Mouse (Mus musculus) thymus, postnatal 4 days (tissue): ENCODE measurements at regions not wholly inside any gene's neighbourhood (a gene's known extent, or its start where the extent isn't known, plus 50 kb on each side); places are given as distances from the start of the nearest gene placed in this dataset.

ENCODE experiments used
- DNase-seq: peaks from one replicate; pipeline ENCODE4 v3.0.0; 2021

GRCm38 (mm10) chr15:61582335-61582734, 659.5 kb upstream of the A1bg start:
- no peak for DNase-seq

DNA sequence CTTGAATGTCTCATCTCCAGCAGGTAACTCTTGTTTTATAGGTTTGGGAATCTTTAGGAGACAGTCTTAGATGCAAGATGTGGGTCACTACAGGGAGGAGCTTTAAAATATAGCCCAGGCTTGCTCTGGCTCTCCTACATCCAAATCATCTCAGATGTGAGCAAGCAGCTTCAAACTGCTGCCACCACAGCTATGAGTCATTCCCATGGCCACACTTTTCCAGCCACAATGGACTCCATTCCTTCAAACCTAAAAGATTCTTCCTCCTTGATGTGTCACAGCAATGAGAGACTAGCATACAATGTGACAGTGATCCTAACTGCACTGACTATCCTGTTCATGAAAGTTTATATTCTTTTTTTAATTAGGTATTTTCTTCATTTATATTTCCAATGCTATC, 640.5 kb upstream of the A1bg start:
- no peak for DNase-seq

DNA sequence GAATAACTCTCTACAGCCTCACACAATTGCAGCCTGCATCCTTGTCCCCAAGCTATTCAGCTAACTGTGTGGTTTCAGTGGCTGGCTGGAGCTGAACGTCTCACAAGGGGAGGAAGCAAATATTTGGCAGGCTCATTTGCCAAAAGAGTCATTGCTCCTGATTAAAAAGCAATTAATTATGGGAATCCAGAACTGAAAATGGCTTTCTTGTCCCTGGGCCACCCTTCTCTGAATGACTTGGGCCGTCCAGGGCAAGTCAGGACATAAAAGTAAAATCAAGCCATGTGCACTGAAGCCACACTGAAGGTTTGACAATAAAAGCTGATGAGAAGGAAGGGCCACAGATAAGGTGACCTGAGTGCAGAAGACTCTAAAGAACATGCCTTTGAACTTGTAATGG, 639.4 kb upstream of the A1bg start:
- DNase-seq: no peak

DNA sequence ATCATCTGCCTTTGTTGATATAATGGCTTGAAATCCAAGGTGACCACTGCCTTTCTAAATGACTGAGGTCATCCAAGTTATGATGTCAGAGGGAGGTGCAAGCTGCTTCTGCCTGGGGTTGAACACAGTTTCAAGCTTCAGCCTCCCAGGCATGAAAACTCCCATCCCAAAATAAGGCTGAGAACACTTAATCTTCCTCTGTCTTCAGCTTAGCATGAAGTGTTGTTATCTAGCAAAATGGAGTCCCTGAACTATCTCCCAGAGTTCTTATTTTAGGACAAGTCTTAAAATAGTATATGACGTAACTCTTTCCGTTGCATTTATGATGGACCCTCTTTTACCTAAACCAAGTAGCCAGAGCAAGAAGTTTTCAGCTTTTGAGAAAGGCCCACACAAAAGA, 631.1 kb upstream of the A1bg start:
- DNase-seq: no peak

DNA sequence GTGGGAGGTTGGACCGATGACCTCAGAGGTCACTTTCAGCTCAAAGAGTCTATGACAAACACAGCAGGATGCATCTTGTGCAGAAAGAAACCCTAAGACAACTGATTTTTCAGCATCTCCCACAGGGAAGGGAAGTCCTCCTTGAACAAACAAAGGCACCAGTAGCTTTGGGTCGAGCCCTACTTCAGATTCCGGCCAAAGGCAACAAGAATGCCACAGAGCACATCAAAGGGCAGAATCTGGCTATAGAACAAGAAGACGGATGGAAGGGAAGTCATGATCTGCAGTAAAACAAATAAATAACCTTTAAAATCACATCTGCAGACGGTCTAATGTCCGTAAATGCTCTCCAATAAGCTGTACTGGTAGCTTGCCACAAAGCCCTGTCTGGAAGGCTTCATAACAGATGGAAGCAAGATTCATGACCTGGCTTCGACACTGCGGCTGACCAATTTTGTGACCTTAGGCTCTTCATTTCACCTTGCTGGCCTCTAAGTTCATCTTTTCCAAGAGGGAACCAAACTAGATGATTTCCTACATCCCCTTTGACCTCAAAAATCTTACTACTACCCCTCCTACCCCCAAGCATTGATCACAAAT, 630.4 kb upstream of the A1bg start:
- DNase-seq: no peak

GRCm38 (mm10) chr15:61551206-61551605, 628.4 kb upstream of the A1bg start:
- DNase-seq: no peak

DNA sequence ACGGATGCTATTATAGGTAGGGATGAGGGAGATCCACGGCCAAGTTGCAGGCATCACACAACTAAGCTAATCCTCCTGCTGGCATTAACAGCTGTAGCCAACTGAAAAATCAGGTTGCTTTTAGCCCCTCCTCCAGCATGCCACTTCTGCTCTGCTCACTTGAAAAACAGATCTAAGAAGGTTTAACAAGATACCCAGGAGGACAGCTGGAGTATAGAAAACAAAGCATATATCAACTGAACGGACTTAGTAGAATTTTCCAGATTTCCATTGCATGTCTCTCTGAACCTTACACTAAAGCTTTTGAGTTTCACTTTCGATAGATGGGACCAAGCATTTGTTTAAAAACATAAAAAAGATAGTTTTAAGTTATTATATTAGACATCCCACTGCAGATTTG, 625.6 kb upstream of the A1bg start:
- DNase-seq: no peak

- DNase-seq: no peak
Measured at GRCm38 (mm10) chr15:61546608-61547007, 623.8 kb upstream of the A1bg start.

- DNase-seq: no peak
Measured at GRCm38 (mm10) chr15:61544074-61544473, 621.3 kb upstream of the A1bg start.

DNA sequence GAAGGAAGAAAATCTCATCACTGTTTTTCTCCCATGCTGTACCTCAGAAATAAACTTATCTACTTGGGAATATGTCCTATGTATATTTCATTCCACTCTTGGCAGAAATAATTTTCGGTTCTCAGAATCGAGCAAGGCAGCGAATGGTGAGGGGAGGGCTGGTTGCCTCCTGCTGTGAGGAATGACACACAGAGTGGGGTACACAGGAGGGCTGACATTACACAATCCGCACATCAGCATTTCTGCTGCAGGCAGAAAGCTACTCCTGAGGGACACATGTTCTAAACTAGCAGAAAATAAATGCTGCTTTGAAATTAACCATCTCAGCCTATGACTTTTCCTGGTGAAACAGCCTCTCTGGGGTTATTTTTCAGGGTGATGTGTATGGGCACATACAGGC, 618.8 kb upstream of the A1bg start:
- DNase-seq: peak; percentile 25

GRCm38 (mm10) chr15:61540753-61541421, 618.1 kb upstream of the A1bg start:
- peak; percentile 47 for DNase-seq

DNA sequence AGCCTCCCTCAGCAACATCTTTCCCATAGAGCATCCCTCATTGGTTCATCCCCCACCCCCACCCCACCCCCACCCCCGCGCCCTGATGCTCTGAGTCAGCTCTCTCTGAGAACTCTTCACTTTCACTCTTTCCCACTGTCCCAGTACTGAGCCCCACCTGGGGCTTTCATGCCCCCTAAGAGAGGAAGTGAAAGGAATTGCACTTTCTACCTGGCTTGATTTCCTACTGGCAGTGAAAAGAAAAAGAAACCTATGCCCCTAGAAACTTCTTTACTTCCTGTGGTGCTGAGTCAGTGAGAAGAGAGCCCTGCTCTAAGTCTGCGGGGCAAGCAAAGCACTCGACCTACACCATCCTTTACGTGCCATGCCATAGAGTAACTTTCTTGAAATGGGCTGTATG, 616.1 kb upstream of the A1bg start:
- DNase-seq: no peak

DNA sequence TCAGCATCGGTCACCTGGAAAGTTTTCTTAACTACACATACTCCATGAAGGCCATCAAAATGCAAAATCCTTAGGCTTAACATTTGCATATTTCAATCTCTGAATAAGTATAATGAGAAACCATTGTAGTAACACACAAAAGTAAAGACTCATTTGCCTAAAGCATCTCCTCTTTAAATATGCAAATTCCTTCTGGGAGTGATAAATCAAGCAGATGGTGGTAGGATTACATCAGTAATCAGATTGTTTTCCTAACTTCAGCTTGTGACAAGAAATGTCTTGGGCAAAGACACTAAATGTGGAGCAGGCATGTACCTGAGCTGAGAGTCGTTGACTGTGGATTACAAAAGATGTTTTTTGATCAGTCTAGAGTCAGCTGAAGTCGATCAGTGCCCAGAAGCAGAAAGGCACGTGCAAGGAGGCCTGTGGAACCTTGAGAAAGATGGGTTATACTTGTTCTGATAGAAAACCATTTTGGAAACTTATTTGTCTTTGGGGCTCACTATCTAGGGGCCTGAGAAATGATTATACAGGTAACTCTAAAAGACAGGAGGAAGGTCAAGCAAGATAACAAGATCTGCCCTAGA, 615.5 kb upstream of the A1bg start:
- no peak for DNase-seq

- DNase-seq: no peak
Measured at GRCm38 (mm10) chr15:61536332-61536716, 613.5 kb upstream of the A1bg start.

GRCm38 (mm10) chr15:61535644-61536331, 613.0 kb upstream of the A1bg start:
- DNase-seq: no peak

GRCm38 (mm10) chr15:61535180-61535579, 612.4 kb upstream of the A1bg start:
- no peak for DNase-seq

DNA sequence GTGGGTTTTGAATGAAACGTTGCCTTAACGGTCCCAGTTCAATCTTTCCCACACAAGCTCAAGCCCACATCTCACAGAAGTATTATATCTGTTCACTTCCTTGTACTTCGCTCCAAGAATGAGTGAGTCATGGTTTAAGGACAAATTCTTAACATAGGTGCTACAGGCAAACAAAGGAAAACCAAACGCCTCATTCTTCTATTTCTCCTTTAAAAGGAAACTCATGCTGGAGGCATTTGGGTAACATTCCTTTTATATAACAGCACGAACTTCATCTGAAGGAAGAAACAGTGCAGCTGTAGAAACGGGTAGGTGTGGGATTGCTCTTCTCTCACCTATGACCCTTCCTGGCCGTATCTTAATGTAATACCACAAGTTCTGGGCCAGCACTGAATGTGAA, 610.0 kb upstream of the A1bg start:
- DNase-seq: no peak

- no peak for DNase-seq
Measured at GRCm38 (mm10) chr15:61532040-61532439, 609.2 kb upstream of the A1bg start.

- no peak for DNase-seq
Measured at GRCm38 (mm10) chr15:61523036-61523435, 600.2 kb upstream of the A1bg start.

DNA sequence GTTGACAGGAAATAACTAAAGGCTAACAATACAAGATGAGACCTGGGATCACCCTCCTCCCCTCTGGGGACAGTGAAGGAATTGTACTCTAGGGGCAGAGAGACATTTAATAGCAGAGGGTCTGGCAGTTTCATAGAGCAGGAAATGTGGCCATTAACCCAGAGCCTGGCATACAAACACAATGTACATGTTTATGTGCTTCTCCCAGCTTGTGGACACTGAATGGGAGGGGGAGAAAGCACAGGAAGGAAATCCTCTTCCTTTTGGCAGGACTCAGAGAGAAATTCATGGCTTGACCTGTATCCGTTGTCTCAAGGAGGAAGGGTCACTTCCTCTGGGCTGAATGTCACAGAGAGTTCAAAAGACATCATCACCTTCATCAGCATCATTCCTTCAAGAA, 594.5 kb upstream of the A1bg start:
- no peak for DNase-seq

GRCm38 (mm10) chr15:61514324-61514723, 591.5 kb upstream of the A1bg start:
- no peak for DNase-seq

GRCm38 (mm10) chr15:61508806-61509205, 586.0 kb upstream of the A1bg start:
- DNase-seq: no peak

DNA sequence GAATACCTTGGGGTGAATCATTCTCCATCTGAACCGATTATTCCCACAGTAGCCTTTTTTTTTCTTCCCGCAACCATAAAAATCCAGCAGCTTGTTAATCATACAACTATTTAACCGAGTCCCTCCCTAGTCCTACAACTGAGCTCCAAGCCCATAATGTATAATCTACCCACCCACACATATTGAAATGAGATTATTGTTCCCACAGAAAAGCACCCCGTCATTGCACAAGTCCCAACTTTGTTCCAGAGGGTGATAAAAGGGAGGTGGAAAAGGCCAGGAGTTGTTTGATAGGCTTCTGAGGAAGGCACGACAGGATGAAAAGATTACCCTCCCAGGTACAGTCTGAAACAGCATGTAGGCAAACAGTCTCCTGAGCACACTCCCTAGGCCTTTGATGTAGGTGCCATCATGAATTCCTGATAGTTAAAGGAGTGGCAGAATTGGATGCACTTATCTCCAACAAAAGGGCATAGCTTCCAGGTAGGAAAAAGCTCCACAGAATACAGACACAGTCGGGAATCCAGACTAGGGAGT, 583.6 kb upstream of the A1bg start:
- DNase-seq: no peak

GRCm38 (mm10) chr15:61503436-61503835, 580.6 kb upstream of the A1bg start:
- DNase-seq: no peak
